Mouse (Mus musculus) T-helper 17 cell (primary cell): ENCODE measurements around the gene Mrc1.

Source experiments
- in situ Hi-C, 2 experiments: fragments of 300-600 bp; cut with MboI, MseI; formaldehyde crosslinking; loops; 1 replicate in 1 of 2; 2 replicates in 1 of 2; pipeline ENCODE4 v1.15.1; 2025; ENCODE audit warnings: high pct_unique_total_duplicates in 2 of 2

The Mrc1 gene

GRCm38 (mm10) chr2:14239151-14239550, 10.0 kb downstream of the Mrc1 start:
- in situ Hi-C loops = no loop called here

- in situ Hi-C loops = no loop called here
Observed at GRCm38 (mm10) chr2:14244157-14244556, 15.0 kb downstream of the Mrc1 start.

- in situ Hi-C loops = no loop called here
Observed at GRCm38 (mm10) chr2:14244668-14245067, 15.5 kb downstream of the Mrc1 start.

GRCm38 (mm10) chr2:14249839-14250564, 20.8 kb downstream of the Mrc1 start:
- in situ Hi-C loops = no loop called here

- in situ Hi-C loops = no loop called here
Observed at GRCm38 (mm10) chr2:14251938-14252337, 22.7 kb downstream of the Mrc1 start.

GRCm38 (mm10) chr2:14258345-14258850, 29.2 kb downstream of the Mrc1 start:
- in situ Hi-C loops = no loop called here

GRCm38 (mm10) chr2:14262090-14262489, 32.9 kb downstream of the Mrc1 start:
- in situ Hi-C loops = no loop called here

GRCm38 (mm10) chr2:14269160-14269559, 40.0 kb downstream of the Mrc1 start:
- in situ Hi-C loops = no loop called here

- in situ Hi-C loops = no loop called here
Observed at GRCm38 (mm10) chr2:14272088-14272487, 42.9 kb downstream of the Mrc1 start.

GRCm38 (mm10) chr2:14275796-14276195, 46.6 kb downstream of the Mrc1 start:
- in situ Hi-C loops = no loop called here

GRCm38 (mm10) chr2:14279256-14279655, 50.1 kb downstream of the Mrc1 start:
- in situ Hi-C loops = no loop called here

- in situ Hi-C loops = no loop called here
Observed at GRCm38 (mm10) chr2:14279795-14280194, 50.6 kb downstream of the Mrc1 start.

- in situ Hi-C loops = loop anchor here in 1 of 2 experiments (10.0 kb wide), 1 partner anchor 251 kb away; no protein-coding TSS in a partner anchor
Observed at GRCm38 (mm10) chr2:14295334-14295733, 66.1 kb downstream of the Mrc1 start.

GRCm38 (mm10) chr2:14312505-14313380, 83.6 kb downstream of the Mrc1 start:
- in situ Hi-C loops = no loop called here

- in situ Hi-C loops = no loop called here
Observed at GRCm38 (mm10) chr2:14315113-14315512, 85.9 kb downstream of the Mrc1 start.

- in situ Hi-C loops = no loop called here
Observed at GRCm38 (mm10) chr2:14341652-14342308, 112.6 kb downstream of the Mrc1 start.

- in situ Hi-C loops = no loop called here
Observed at GRCm38 (mm10) chr2:14342309-14342839, 113.2 kb downstream of the Mrc1 start.
